Mouse (Mus musculus): ENCODE data around the gene Hepacam.

Gene Hepacam

DNA sequence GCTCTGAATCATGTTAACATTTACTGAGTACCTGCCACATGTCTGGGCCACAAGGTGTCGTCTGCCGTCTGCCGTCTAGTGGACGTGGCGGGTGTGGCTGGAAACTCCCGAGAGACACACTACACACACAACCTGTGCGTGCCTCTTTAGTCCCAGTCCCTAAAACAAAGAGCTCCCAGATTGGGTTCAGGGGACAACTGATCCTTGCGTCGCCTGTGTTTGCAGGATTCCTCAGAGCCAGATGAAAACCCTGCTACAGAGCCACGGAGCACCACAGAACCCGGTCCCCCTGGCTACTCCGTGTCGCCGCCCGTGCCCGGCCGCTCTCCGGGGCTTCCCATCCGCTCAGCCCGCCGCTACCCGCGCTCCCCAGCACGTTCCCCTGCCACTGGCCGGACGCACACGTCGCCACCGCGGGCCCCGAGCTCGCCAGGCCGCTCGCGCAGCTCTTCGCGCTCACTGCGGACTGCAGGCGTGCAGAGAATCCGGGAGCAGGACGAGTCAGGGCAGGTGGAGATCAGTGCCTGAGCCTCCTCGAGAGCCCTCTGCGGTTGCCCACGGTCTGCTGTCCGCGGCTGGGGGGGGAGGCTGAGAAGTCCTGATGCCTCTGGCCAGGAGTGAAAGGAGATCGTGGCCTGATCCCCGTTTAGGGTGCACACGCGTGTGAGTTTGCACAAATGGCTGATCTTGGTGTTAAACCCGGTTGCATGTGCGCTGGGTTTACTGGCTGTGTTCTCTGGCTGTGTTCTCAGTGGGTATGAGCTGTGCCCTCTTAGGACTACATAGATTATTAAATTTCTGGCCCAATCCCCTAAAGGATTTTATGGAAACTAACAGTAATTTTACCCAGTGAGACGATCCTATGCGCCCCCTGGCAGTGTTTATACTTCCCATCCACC lies 17.4 kb downstream of the Hepacam start:
- DNase-seq (ENCODE audit: low spot score in 2 of 2) = peak; percentile 20 to 24

DNA sequence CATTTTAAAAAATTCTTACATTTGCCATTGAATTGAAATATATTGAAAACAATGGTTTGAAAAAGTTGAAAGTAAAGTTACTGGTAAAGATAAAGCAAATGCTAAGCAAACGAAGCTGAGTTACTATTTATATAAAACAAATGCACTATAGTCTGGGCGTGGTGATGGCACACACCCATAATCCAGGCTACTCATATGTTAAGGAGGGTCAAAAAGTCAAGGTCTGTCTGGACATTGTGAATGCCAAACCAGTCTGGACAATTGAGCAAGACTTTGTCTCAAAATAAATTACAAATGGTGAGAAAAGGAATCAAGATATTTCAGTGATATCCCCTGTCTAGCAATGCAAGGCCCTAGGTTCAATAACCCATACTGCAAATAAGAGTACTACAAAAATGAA lies 23.7 kb downstream of the Hepacam start:
- DNase-seq (ENCODE audit: low spot score in 2 of 2) = no peak

DNA sequence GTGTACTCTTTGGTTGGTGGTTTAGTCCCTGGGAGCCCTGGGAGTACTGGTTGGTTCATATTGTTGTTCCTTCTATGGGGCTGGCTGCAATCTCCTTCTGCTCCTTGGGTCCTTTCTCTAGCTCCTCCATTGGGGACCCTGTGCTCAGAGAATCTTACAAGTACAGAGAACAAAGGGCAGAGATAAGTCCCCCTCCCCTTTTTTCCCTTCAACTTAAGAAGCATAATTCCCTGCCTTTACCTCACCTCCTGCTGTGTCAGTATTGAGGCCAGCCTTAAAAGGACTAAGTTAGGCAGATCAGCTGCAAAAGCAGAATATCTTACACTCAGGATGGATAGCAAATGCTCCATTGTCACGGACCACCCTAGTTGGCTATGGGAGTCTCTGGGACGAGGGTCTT lies 24.9 kb downstream of the Hepacam start:
- DNase-seq (ENCODE audit: low spot score in 2 of 2) = no peak

DNA sequence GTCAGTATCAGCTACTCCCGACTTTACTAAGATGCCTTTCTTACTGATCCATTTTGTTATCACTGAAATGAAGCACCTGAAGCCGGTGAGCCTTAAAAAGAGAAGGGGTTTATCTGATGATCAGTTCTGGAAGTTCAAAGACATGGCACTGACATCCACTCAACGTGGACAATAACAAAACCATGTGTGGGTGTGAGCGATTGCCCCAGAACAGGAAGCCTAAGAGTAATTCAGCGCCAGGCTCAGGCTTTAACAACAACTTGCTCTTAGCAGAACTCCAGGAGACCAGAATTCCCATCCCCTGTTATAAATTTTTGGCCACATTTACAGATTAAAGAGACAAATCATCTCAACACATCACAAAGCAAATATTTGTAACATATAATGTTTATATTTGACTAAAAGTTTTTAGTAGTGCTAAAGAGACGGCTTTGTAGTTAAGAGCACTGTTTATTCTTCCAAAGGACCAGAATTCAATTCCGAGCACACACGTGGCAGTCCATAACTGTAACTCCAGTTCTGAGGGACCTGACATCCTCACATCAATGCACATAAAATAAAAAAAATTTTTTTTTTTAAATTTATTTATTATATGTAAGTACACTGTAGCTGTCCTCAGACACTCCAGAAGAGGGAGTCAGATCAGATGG lies 26.5 kb downstream of the Hepacam start:
- DNase-seq (ENCODE audit: low spot score in 2 of 2) = no peak

DNA sequence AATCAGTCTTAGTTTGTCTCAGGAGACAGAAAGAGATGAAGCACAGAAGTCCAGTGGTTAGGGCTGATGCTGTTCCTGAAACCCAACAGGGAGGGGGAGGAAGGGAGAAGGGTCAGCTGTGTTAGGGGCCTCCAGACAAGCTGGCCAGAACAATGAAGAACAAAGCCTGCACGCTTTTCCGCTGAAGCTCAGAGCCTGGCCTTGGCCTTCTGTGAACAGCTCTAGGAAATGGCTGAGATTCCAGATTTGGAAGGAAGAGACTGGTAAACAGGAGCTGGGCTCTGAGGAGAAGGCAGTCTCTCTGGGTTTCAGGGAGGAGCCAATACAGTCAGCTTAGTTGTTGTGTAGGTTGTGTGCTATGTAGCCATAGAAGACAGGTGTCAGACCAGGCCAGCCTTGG lies 33.4 kb downstream of the Hepacam start:
- no peak for DNase-seq (ENCODE audit: low spot score in 2 of 2)

DNA sequence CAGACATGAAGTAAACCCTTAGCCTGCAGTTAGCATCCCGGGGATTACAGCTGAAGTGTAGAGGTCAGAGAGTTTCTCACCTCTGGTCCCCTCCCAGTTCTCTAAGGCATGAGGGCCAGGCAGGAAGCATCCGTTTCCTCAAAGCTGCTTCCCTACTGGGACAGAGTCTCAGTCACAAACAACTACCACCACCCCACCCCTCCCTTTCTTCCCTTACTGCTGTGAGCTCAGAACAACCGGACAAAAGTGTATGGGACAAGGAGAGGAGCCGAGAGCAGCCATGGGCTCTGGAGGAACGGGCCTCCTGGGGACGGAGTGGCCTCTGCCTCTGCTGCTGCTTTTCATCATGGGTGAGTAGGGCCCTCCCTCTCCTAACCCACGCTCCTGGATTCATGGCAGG lies 34.7 kb downstream of the Hepacam start, which contains the start of gene Robo4:
TSS of gene Robo4 (plus strand) at position 96 of the 400 bp plus-strand sequence.
- DNase-seq (ENCODE audit: low spot score in 2 of 2) = no peak

DNA sequence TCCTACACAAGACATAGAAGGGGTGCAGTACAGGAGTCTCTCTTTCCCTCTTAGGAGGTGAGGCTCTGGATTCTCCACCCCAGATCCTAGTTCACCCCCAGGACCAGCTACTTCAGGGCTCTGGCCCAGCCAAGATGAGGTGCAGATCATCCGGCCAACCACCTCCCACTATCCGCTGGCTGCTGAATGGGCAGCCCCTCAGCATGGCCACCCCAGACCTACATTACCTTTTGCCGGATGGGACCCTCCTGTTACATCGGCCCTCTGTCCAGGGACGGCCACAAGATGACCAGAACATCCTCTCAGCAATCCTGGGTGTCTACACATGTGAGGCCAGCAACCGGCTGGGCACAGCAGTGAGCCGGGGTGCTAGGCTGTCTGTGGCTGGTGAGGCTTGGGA lies 35.4 kb downstream of the Hepacam start:
- no peak for DNase-seq (ENCODE audit: low spot score in 2 of 2)

DNA sequence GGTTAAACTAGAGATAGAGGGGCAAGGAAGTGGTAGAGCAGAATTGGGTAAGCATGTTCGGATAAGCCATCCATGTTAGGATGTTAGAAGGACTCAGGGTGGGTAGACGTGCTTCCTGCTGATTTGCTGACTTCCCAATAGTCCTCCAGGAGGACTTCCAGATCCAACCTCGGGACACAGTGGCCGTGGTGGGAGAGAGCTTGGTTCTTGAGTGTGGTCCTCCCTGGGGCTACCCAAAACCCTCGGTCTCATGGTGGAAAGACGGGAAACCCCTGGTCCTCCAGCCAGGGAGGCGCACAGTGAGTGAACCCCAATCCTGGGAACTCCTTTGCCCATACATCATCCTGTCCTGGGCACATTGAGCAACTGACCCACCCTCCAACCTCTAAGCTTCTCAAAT lies 35.9 kb downstream of the Hepacam start:
- no peak for DNase-seq (ENCODE audit: low spot score in 2 of 2)

DNA sequence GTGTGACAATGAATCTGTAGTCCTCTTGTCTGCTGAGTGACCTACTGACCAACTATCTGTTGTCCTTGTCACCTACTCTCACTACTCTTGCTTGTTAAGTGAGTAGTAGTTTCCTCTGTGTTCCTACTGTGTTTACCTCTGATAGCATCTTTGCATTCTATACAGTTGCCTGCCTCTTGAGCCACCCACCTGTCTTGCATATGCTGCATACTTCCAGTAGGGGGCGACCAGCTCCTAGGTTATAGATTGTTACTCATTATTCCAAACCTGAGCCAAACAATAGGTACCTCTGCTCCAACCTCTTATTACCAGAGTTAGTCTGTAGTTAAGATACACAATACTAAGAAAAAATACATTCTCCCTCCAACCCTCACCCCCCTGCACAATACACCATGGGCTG lies 39.2 kb downstream of the Hepacam start:
- no peak for DNase-seq (ENCODE audit: low spot score in 2 of 2)

DNA sequence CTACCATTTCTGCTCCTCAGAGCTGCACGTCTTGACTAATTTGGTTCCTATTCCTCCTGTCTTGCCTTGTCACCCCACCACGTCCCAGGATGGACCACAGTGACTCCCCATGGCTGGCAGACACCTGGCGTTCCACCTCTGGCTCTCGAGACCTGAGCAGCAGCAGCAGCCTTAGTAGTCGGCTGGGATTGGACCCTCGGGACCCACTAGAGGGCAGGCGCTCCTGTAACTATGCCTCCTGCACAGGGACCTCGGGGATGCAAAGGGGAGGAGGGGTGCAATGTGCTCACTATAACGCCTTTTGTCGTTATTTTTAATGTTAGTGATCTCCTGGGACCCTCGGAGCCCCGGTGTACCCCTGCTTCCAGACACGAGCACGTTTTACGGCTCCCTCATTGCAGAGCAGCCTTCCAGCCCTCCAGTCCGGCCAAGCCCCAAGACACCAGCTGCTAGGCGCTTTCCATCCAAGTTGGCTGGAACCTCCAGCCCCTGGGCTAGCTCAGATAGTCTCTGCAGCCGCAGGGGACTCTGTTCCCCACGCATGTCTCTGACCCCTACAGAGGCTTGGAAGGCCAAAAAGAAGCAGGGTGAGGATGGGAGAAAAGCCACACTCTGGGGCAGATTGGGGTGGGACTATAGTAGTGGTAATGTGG lies 40.8 kb downstream of the Hepacam start:
- DNase-seq (ENCODE audit: low spot score in 2 of 2) = no peak

DNA sequence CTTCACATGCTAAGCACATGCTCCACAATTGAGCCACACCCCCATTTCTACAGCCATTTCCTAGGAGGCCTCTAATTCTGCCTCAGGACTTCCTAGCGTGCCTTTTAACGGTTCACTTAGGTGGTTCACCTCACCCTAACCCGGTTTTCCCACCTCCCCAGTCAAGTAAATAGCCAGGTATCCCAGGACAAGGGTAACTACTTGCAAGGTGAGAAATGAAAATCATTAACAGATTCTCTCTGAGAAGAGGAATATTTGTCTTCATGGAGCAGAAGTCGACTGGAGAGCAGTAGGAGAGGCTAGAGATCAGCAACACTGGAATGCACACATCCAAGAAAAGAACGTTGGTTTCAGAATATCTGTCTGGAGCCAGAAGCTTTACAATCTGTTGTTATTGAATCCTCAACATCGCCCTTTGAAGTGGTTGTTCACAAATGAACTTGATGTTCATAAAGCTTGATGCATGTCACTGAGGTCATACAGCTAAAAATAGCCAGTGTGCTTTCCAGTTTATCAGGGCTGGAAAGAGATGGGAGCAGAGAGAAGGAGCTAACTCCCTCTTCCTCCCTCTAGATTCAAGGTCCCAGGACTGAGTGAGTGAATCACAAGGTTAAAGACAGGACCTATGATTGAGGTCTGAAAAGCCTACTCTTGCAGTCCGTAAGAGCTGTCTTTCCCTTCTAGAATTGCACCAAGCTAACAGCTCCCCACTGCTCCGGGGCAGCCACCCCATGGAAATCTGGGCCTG lies 42.7 kb downstream of the Hepacam start:
- no peak for DNase-seq (ENCODE audit: low spot score in 2 of 2)

DNA sequence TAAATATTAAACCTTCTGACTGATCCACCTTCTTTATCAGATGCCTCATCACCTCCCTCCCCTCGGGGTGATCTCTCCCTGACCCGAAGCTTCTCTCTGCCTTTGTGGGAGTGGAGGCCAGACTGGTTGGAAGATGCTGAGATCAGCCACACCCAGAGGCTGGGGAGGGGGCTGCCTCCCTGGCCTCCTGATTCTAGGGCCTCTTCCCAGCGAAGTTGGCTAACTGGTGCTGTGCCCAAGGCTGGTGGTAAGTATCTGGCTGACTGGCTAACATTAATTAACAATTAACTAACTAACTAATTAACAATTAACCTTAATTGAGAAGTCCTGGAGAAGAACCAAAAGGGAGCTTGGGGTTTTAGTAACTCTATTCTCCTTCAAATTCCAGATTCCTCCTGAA lies 45.8 kb downstream of the Hepacam start:
- no peak for DNase-seq (ENCODE audit: low spot score in 2 of 2)

DNA sequence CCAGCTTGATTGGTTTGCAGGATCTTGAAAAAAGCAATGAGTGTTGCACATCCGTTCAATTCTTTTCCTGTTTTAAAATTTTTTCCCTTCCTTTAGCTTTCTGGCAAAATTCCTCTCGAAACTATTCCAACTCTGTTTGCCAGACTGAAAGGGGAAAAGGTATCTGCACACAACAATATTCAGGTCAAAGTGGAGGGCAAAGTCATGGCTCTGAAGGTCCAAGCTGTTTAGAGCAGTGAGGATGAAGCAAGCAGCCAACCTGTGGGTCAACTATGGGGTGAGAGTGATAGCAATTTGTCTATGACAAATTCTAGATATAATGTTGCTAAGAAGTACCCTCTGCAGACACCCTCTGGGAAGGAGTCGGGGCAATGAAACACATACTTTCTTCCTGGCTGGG lies 47.5 kb downstream of the Hepacam start:
- no peak for DNase-seq (ENCODE audit: low spot score in 2 of 2)

DNA sequence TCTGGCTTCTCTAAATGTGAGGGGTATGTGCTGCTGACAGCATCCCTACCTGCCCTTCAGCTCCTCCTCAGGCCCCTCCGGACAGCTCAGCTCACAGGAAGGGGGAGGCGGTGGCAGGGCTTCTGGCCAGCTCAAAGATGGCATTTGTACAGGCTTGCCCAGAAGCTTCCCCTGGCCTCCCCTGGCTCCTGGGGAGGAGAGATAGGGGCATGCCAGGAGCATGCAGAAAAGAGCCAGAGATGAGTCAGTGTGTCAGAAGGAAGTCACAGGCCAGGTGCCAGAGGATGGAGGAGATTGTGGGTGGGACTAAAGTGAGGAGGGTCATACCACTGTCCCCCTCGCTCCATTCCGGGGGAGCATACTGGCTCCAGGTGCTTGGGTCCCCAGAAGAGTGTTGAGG lies 51.6 kb downstream of the Hepacam start:
- no peak for DNase-seq (ENCODE audit: low spot score in 2 of 2)

DNA sequence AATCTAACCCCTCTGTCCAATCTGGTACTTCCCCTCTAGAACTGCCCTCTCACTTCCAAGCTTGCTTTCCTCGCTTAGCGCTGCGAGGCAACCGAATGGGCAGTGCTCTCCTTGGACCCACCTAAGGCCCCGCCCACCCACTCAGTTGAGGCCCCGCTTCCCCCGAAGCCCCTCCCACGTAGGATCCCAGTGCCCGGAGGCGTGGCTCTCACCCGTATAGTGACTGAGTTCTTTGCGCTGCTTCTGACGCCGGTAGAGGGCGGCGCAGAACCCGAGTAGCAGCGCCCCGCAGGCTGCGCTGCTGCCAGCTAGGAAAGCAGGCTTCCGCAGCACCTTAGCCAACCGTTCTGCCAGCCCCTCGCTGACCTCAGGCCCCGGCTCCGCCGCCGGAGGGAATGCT lies 53.5 kb downstream of the Hepacam start:
- peak; percentile 70 to 83 for DNase-seq (ENCODE audit: low spot score in 2 of 2)

DNA sequence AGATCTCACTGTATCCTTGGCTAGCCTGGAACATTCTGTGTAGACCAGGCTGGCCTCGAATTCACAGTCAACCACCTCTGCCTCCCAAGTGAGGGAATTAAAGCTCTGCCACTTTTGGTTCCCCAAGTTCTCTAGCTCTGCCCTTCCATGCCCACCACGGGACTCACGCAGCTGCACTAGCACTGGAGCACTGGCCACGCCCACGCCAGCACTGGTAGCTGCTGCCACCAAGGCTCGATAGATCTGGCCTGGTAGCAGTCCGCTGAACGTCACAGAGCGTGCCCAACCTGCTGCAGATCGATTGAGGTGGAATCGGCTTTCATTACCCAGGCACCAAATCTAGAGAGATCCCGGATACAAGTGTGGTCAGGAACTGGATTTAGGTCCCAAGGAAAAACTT lies 54.1 kb downstream of the Hepacam start:
- DNase-seq (ENCODE audit: low spot score in 2 of 2) = no peak

DNA sequence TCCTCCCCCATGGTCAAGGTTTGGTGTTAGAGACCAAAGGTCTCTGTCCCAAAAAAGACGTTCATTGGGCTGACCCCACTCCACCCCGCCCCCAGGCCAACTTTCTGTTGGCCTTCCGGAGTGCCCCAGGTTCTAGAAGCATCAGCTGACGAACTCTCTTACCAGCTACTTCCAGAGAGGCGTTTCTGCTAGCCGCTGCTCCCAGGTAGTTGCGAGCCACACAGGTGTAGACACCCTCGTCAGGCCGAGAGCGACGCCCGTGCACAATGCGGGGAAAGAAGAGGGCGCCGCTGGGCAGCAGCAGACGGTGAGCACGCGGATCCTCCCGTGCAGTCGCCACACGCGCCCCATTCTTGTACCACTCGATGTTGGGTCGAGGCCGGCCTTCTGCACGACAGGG lies 62.2 kb downstream of the Hepacam start:
- no peak for DNase-seq (ENCODE audit: low spot score in 2 of 2)

DNA sequence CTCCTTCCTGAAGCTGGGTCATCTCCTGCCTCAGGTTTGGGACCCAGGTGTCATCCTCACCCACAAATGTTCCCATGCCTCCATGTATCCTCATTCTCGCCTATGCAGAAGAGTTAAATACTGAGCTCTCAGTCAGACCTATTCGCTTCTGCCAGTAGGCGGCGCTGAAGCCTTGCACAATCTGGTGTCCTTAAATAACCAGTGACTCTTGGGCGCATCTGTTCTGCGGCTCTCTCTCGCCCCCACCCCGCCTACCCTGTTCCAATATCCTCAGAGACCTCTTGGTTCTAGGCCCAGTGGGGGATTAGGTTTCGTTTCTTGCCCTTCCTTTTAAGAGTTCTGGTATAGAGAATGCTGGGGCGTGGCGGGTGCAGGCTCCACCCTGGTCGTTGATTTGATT lies 63.4 kb downstream of the Hepacam start:
- DNase-seq (ENCODE audit: low spot score in 2 of 2) = peak; percentile 74 to 80

DNA sequence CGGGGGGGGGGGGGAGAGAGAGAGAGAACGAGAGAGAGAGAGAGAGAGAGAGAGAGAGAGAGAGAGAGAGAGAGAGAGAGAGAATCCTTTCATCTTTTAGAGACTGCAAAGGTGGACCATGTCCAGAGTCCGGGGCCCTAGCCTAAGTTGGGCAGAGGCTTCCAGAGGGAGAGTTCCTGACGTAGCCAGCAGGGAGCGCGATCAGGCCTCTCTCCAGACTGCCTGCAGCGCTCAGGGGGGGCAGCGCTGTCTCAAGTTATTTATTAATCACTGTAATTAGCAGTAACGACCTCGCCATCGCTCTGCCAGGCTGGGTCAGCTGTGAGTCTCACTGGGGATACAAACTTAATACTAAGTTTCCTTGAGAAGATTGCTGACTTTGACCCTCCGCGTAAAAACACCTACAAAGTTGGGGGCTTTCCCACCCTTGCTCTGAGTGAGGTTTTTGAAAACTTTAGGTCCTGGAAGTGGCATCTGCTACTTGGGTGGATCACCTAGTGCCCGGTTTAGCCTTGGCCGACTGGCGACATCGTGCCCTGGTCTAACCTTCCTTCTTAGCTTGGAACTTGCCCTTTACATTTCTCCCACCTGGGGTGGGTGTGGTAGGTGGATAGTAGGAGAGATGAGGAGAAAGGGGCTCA lies 65.0 kb downstream of the Hepacam start:
- DNase-seq (ENCODE audit: low spot score in 2 of 2) = no peak

DNA sequence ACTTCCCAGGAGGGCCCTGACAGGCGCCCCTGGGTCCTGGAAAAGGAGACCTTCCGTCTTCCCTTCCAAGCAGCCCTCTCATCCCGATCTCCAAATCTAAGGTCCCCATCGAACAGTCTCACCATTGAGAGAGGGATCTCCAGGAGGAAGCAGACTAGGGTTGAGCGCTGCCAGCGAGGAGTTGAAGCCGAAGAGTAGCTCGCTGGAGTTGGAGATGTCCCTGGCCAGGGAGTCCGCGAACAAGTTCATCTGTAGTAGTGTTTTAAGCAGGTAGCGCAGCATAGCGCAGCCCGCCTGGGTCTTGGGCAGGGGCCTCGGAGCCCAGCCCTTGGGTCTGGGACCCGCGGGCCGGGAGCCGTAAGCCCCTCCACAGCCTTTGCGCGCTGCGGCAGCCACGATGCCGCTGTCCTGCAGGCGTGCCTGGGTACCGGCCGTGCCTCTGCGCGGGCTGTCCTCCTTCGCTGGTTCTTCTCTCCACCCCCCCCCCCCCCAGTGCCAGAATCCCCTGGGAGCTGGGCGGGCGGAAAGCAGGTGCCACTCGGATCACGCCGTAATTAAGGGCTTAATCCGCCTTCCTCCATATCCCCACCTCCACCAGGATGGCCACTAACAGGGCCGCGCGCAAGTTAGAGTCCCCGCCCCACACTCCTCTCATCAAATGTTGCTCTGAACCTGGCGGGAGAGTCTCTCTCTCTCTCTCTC lies 65.7 kb downstream of the Hepacam start, which contains the start of gene Robo3:
TSS of gene Robo3 (minus strand) at position 527 of the 702 bp plus-strand sequence.
- no peak for DNase-seq (ENCODE audit: low spot score in 2 of 2)

Data from urinary bladder, postnatal 36 days (tissue).